Mouse (Mus musculus) forebrain, embryonic 14.5 days (tissue): ENCODE results near the gene Chml. TPM values are rescaled to one million over a fixed set of nuclear protein-coding genes. Genes with fewer than 3 reads are reported as not detected.

Experiments used
- ATAC-seq: fragments of 200-750 bp; cut with Nextera tagmentation; 2 replicates; pipeline ENCODE4 v1.8.0; 2017; ENCODE audit warnings: mild to moderate bottlenecking, moderate library complexity
- DNase-seq: peaks from one replicate; pipeline ENCODE4 v3.0.0-alpha.2; 2015; ENCODE audit warnings: low spot score
- H3K27ac ChIP-seq: fragments of 300-500 bp; sonication (generic); 2 replicates; pipeline ENCODE4 v1.5.1; 2014; ENCODE audit warnings: low read depth, mild to moderate bottlenecking, control low read depth, low read length, moderate library complexity
- H3K27me3 ChIP-seq: fragments of 300-500 bp; sonication (generic); replicated peaks from 2 replicates; pipeline ENCODE4 v1.6.1; 2014; ENCODE audit warnings: low read length, control low read depth, mixed read lengths; ENCODE audit not compliant: control insufficient read depth, insufficient read depth
- H3K36me3 ChIP-seq: fragments of 300-500 bp; sonication (generic); 2 replicates; pipeline ENCODE4 v1.6.1; 2014; ENCODE audit warnings: low read length, control low read depth; ENCODE audit not compliant: control insufficient read depth, insufficient read depth
- H3K4me1 ChIP-seq: fragments of 300-500 bp; sonication (generic); 2 replicates; pipeline ENCODE4 v1.6.1; 2014; ENCODE audit warnings: antibody characterized with exemption, low read length, control low read depth; ENCODE audit not compliant: control insufficient read depth, insufficient read depth
- H3K4me2 ChIP-seq: fragments of 300-500 bp; sonication (generic); 2 replicates; pipeline ENCODE4 v1.6.1; 2014; ENCODE audit warnings: mild to moderate bottlenecking, control low read depth, low read length
- H3K4me3 ChIP-seq: fragments of 300-500 bp; sonication (generic); 2 replicates; pipeline ENCODE4 v1.5.1; 2014; ENCODE audit warnings: low read depth, low read length, control low read depth
- H3K9ac ChIP-seq: fragments of 300-500 bp; sonication (generic); 2 replicates; pipeline ENCODE4 v1.6.1; 2014; ENCODE audit warnings: mild to moderate bottlenecking, low read length, control low read depth, moderate library complexity
- H3K9me3 ChIP-seq: fragments of 300-500 bp; sonication (generic); replicated peaks from 2 replicates; pipeline ENCODE4 v1.6.1; 2016; ENCODE audit warnings: low read length, control low read depth, mixed read lengths; ENCODE audit not compliant: control insufficient read depth
- WGBS: fragments of 180-500 bp; shearing (Covaris S2); extraction: QIAGEN DNeasy Blood & Tissue Kit; methylation state at CpG from one replicate; pipeline ENCODE4 v1.1.7; 2014; 5-methylcytosine and 5-hydroxymethylcytosine counted together
- polyA plus RNA-seq: library from polyadenylated mRNA; unstranded; fragments of >200 nt; fragmentation: Nextera tagmentation; extraction: Ambion mirVana; gene quantifications from 2 replicates; pipeline ENCODE4 v1.2.1, GENCODE M21; 2014

Chml gene
- polyA plus RNA-seq, 1 experiment from 2014 or later = 2.0 TPM

GRCm38 (mm10) chr1:175639072-175639471 lies 53.6 kb downstream of the Chml start:
- DNase-seq (no peak), ATAC-seq (no peak)
- Histone ChIP-seq H3K27me3 (no peaks in the 10 kb centered on the region), H3K9me3 (no peaks in the 10 kb centered on the region), H3K36me3 (no peaks in the 10 kb centered on the region), H3K4me1 (no peaks in the 10 kb centered on the region), H3K9ac (no peak overlapping the region), H3K4me3 (no peak overlapping the region), H3K27ac (no peak overlapping the region), H3K4me2 (no peak overlapping the region)
- WGBS = 82% methylated on average over 7 of the region's 7 CpGs

GRCm38 (mm10) chr1:175637677-175638076 lies 55.0 kb downstream of the Chml start:
- DNase-seq = no peak

GRCm38 (mm10) chr1:175632470-175632869 lies 60.2 kb downstream of the Chml start:
- no peak for ATAC-seq

More at GRCm38 (mm10) chr1:175637677-175638076, 55.0 kb downstream of the Chml start:
- Histone ChIP-seq H3K4me1 (no peaks in the 10 kb centered on the region), H3K4me3 (no peak overlapping the region), H3K27me3 (no peaks in the 10 kb centered on the region), H3K36me3 (no peaks in the 10 kb centered on the region), H3K9me3 (no peaks in the 10 kb centered on the region), H3K27ac (no peak overlapping the region), H3K4me2 (no peak overlapping the region), H3K9ac (no peak overlapping the region)
- ATAC-seq = no peak
- 70% methylated on average over 7 of the region's 7 CpGs for WGBS

More at GRCm38 (mm10) chr1:175632470-175632869, 60.2 kb downstream of the Chml start:
- Histone ChIP-seq H3K36me3 (no peaks in the 10 kb centered on the region), H3K4me2 (no peak overlapping the region), H3K4me1 (no peaks in the 10 kb centered on the region), H3K9me3 (no peaks in the 10 kb centered on the region), H3K9ac (no peak overlapping the region), H3K27ac (no peak overlapping the region), H3K4me3 (no peak overlapping the region), H3K27me3 (no peaks in the 10 kb centered on the region)
- no peak for DNase-seq
- 98% methylated on average over 14 of the region's 14 CpGs for WGBS

Other genes starting within 250 kb of the Chml start
- gene Rgs7, start 200.4 kb downstream of the Chml start, polyA plus RNA-seq = 19.1 and 23.0 TPM in 2 replicates
- gene Kmo, start 72.5 kb downstream of the Chml start, polyA plus RNA-seq = not detected in 2 replicates
- gene Fh1, start 67.3 kb downstream of the Chml start, polyA plus RNA-seq = 91.5 and 107 TPM in 2 replicates
- gene Opn3, start 125 bp downstream of the Chml start, polyA plus RNA-seq = 4.3 and 4.9 TPM in 2 replicates
- not detected in 2 replicates for gene Wdr64, start 5.7 kb upstream of the Chml start, polyA plus RNA-seq
- 28.1 and 28.8 TPM in 2 replicates for gene Exo1, start 187.7 kb upstream of the Chml start, polyA plus RNA-seq
- gene Gm38100, start 227.4 kb upstream of the Chml start, polyA plus RNA-seq = not detected in 2 replicates